Mouse (Mus musculus) embryo, embryonic 10 days (tissue): ENCODE measurements around the gene Rpl21.

ENCODE experiments used
- DNase-seq: peaks from one replicate; pipeline ENCODE4 v3.0.0-alpha.2; 2015; ENCODE audit warnings: low spot score

The Rpl21 gene

GRCm38 (mm10) chr5:146833673-146834201 lies 1.0 kb downstream of the Rpl21 start:
- DNase-seq: no peak

GRCm38 (mm10) chr5:146834959-146835358 lies 2.3 kb downstream of the Rpl21 start:
- no peak for DNase-seq

- no peak for DNase-seq
Measured at GRCm38 (mm10) chr5:146837967-146838720, 5.5 kb downstream of the Rpl21 start.

- DNase-seq: no peak
Measured at GRCm38 (mm10) chr5:146838836-146839648, 6.4 kb downstream of the Rpl21 start.

- DNase-seq: no peak
Measured at GRCm38 (mm10) chr5:146839760-146840159, 7.1 kb downstream of the Rpl21 start.

GRCm38 (mm10) chr5:146840422-146840821 lies 7.7 kb downstream of the Rpl21 start:
- no peak for DNase-seq

- no peak for DNase-seq
Measured at GRCm38 (mm10) chr5:146841301-146841700, 8.6 kb downstream of the Rpl21 start.

- no peak for DNase-seq
Measured at GRCm38 (mm10) chr5:146841996-146842395, 9.3 kb downstream of the Rpl21 start.

- DNase-seq: peak; percentile 52
Measured at GRCm38 (mm10) chr5:146844301-146844941, 11.7 kb downstream of the Rpl21 start.

- peak; percentile 89 for DNase-seq
Measured at GRCm38 (mm10) chr5:146844945-146845365, 12.3 kb downstream of the Rpl21 start, which contains the start of gene Rasl11a. Rasl11a (plus strand) TSS chr5:146845071.

GRCm38 (mm10) chr5:146846489-146846888 lies 13.8 kb downstream of the Rpl21 start:
- no peak for DNase-seq

- no peak for DNase-seq
Measured at GRCm38 (mm10) chr5:146848936-146849582, 16.4 kb downstream of the Rpl21 start.

GRCm38 (mm10) chr5:146856106-146856505 lies 23.4 kb downstream of the Rpl21 start:
- no peak for DNase-seq

- DNase-seq: no peak
Measured at GRCm38 (mm10) chr5:146857620-146858019, 24.9 kb downstream of the Rpl21 start.

- DNase-seq: no peak
Measured at GRCm38 (mm10) chr5:146858772-146859171, 26.1 kb downstream of the Rpl21 start.

GRCm38 (mm10) chr5:146859246-146859645 lies 26.6 kb downstream of the Rpl21 start:
- DNase-seq: no peak

GRCm38 (mm10) chr5:146860222-146860998 lies 27.7 kb downstream of the Rpl21 start:
- DNase-seq: no peak

- DNase-seq: no peak
Measured at GRCm38 (mm10) chr5:146861588-146861987, 28.9 kb downstream of the Rpl21 start.

GRCm38 (mm10) chr5:146865511-146865910 lies 32.8 kb downstream of the Rpl21 start:
- no peak for DNase-seq

GRCm38 (mm10) chr5:146866277-146866676 lies 33.6 kb downstream of the Rpl21 start:
- DNase-seq: no peak
